Mouse (Mus musculus) heart, adult 18-20 months (tissue): ENCODE results near the gene Thy1. TPM values are rescaled to one million over a fixed set of nuclear protein-coding genes. Genes with fewer than 3 reads are reported as not detected.

Experiments
- DNase-seq, 2 experiments: peaks; one replicate each; pipeline ENCODE4 v3.0.0; 2021 to 2022; ENCODE audit warnings: mixed read lengths in 1 of 2
- total RNA-seq, 2 experiments: library from RNA; stranded (reverse); gene quantifications; 2 replicates each; pipeline ENCODE4 v1.2.3; 2021

The Thy1 gene
- total RNA-seq, 2 experiments from 2014 or later = 10.5 to 16.5 TPM

DNA sequence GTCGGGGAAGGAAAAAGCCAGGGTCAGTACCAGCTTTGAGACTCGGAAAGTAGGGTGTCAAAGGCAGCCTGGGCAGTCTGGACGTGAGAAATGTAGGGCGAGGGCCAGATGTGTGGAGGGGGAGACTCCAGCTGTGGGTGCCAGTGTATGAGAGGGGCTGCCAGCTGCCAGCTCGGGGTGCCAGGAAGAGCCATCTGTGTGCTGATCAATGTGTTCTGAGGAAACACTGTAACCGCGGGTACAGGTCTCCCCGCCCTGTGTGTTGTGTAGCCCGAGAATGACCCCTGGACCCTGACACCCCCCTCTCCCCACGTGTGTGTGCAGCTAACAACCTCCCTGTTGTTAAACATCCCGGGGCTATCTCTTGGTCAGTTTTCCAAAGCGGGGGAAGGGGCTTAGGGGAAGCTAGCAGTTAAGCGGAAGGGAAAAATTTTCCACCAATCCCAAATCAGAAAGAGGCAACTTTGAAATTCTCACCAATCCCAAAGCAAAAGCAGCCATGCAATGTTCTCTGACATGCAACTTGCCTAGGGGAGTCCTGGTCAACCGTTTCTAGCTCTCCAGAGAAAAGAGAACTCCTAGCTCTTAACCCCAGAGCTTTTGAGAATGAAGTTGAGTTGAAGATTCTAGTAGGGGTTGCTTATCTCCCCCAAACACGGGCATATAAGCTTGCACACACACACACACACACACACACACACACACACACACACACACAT lies 24.2 kb downstream of the Thy1 start:
- DNase-seq = no peak

DNA sequence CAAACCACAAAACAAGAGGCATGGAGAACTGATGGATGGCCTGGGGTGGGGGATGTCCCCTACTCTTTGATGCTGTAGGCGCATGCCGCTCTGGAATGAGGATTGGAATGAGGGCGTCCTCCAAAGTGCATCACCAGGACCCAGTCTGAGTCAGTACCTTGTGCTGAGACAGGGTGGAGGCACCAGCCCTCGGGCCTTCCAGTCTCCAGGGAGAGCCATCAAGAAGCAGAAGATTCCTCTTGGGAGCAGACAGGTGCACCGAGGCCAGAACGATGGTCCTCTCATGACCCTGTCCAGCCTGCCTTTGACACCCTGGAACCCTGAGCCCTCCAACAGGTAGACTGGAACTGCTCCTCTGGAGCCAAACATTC lies 24.8 kb downstream of the Thy1 start:
- peak in 1 of 2 experiments; percentile 26 for DNase-seq

DNA sequence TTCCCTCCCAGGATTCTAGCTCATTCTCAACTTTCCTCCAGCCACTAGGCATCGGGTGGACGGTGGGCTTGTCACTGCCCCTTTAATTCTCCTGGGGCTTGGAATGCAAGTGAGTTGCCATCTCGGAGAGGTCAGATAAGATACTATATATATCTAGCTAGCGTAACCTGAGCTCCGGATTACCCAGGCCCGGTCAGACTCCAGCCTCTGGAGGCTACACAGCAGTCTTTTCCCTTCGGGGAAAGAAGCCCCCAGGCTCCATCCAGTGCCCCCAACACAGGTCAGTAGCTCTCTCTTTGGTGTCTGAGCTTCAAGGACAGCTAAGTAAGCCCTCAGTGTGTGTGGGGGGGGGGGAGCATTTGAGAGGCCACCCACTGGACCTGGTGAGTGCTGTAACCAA lies 26.1 kb downstream of the Thy1 start:
- peak in 1 of 2 experiments; percentile 54 for DNase-seq

DNA sequence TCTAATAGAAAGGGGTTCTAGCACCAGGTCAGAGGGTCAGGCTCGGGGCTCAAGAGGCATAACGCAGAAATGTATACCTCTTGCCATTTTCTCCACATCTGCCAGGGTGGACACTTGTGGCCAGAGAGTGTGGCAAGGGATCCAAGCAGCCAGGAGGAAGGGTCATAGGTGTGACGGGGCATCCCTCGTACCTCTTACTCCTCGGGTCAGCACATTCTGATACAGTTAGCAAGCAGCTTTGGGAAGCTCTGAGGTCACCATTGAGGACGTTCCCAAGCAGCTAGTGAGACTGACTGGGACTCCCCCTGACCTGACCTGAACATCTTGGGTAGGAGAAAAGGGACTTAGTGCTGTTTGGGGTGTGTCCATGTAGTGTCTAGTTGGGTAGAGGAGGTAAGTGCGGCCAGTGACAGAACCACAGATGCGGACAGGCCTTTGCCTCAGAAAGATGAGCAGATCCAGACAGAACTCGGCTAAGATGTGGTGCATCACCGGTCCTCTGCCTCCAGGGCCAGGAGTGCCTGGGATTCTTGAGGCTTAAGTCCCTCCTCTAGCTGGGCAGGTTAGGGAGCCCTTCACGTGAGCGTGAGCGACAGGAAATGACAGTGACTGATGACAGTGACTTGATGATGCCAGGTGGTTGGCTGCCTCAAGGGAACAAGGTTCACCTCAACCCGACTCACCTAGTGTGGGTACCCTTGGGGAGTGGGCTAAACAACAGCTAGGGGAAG lies 27.1 kb downstream of the Thy1 start:
- DNase-seq = peak in 1 of 2 experiments; percentile 22

DNA sequence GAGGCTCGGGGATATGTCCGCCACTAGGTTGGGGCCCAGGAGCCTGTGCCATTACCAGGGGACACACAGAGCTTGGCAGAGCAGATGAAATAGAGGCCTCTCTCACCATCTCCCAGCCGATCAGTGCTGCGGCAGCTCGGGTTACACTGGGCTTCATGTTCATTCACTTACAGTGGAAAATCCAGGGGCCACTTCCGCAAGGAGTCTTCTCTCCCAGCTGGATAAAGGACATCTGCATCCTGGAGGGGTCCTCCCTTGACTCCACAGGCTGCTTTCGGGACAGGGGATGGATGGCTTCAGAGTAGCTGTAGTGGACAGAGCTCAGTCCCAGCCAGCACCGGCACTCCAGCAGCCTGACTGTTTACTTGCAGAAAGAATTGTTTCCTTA lies 27.7 kb downstream of the Thy1 start:
- peak in 1 of 2 experiments; percentile 38 for DNase-seq

DNA sequence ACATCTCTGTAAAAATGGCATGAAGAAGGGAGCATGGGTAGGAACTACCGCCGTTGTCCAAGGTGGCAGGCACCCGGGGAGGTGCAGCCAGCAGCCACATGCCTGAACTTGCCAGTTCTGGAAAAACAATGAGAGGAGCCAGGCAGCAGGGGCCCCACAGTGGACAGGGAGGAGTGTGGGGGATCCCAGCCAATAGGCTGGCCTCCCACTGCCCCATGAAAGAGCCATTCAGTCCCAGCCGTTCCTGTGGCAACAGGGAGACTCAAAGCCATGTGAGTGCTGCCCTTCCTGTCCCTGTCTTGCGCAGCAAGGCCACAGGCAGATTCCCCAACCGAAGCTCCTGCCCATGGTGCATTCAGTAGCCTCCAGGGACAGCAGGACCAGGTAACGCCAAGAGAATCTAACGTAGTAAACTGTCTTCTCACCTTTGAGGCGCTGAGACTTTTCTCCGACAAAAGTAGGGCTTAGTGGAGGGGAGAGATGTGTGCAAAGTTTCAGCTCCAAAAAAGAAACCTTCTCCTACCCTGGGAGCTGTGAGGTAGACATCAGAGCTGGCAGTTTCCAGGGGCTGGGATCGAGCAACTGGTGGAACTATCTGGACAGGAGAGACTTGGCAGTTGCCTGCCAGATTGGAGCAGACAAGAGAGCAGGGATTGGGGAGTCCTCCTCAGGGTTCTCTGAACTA lies 28.9 kb downstream of the Thy1 start:
- DNase-seq = peak; percentile 62 to 70

DNA sequence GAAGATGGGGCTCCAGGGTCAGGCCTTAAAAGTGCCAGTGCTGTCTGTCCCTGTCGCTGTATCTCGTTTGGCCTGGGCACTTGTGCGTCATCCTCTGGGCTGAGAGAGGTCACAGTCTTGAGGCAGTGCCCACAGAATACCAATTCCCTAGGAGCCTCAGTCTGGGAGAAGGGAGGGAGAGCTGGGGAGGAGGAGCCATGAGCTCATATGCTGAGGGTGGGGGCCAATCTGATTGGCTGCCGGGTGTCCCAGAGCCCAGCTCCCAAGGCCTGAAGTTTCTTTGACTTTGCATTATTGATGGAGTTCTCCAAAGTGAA lies 29.4 kb downstream of the Thy1 start:
- peak in 1 of 2 experiments; percentile 82 for DNase-seq

DNA sequence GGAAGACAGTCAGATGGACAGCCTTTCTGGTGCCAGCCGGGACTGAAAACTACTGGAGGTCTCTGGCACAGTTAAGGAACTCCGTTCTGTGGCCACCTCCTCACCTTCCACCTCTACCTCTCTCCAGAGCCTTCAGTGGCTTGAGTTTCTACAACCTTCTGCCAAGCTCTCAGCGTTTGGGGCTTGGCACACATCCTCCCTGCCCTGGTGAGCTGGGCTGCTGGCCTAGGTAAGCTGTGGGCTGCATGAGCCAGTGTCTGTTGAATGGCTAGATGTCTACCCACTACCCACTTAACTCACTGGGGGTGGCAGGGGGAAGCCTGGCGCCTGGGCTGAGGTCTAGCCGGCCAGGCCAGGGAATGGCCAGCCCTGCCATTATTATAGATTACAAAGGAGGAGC lies 29.9 kb downstream of the Thy1 start:
- DNase-seq = peak in 1 of 2 experiments; percentile 53

DNA sequence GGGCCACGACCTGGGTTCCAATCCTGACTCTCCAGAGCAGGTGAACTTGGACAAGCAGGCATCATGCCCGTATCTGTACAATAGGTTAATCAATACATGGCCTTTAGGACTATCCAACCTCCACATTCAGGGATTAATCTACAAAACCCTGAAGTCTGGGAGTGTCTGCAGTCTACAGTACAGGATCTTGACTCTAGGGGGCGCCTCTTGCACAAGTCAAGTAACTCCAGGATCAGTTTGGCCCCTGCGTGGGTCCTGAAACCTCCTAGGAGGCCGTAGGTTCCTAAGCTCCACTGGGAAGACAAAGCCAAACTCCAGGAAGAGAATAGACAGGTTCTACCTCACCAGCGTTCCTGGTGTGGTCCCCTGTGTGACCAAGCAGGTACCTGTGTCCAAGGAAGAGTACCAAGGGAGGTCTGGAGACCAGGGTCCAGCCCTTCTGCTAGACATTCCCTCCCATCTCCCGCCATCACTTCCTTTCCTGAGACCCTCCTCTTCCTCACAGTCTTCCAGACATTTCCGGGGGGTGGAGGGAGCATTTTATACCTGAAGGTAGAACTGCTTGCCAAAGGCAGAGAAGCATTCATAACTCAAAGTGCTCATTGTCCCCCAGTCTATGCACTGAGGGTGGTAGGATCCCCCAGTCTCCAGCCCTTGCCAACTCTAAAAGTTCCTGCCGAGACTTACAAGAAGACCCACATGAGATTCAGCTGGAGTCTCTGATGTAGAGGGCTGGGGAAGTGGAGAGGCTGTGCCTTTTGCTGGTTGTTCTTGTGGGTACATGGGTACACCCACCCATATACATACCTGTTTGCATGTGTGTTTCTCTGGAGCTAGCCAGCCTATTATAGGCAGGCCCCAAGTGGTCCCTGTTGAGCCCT lies 31.5 kb downstream of the Thy1 start:
- DNase-seq = peak in 1 of 2 experiments; percentile 63

DNA sequence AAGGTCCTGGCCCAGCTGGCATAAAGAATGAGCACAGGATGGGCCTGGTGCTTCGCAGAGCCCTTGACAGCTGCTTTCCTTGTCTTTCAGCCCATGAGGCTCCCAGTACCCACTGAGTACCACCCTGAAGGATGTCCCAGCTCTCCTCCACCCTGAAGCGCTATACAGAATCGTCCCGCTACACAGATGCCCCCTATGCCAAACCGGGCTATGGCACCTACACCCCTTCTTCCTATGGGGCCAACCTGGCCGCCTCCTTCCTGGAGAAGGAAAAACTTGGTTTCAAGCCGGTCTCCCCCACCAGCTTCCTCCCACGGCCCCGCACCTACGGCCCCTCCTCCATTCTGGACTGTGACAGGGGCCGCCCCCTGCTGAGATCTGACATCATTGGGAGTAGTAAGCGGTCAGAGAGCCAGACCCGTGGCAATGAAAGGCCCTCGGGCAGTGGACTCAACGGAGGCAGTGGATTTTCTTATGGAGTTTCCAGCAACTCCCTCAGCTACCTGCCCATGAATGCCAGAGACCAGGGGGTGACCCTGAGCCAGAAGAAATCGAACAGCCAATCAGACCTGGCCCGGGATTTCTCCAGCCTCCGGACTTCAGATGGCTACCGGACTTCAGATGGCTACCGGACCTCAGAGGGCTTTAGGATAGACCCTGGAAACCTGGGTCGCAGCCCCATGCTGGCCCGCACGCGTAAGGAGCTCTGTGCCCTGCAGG lies 32.3 kb downstream of the Thy1 start:
- DNase-seq = peak in 1 of 2 experiments; percentile 9

DNA sequence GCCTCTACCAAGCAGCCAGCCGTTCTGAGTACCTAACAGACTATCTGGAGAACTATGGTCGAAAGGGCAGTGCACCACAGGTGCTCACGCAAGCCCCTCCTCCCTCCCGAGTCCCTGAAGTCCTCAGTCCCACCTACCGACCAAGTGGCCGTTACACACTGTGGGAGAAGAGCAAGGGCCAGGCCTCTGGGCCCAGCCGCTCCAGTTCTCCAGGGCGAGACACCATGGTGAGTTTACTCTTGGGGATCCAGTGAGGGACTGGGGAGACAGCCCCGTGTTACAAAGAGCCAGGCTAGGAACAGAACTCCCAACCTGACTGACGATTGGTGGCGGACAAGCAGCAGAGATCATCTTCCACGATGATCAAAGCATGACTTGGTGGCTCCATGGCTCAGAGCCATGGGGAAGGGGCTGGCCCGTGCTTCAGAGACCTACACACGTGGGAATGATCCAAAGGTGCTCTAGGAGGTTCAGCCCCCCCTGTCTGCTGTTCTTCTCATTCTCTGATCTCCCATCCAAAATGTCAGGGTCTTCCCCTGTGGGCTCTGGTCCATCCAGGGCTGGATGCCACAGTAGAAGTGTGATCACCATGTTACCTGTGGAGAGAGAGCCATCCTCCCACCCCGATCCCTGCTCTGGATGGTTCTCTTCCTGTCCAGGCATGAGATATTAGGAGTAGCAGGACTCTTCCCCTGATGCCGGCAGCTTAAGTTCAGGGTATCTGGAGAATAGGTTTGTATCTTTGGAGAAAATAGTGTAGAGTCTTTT lies 33.0 kb downstream of the Thy1 start:
- peak in 1 of 2 experiments; percentile 15 for DNase-seq

DNA sequence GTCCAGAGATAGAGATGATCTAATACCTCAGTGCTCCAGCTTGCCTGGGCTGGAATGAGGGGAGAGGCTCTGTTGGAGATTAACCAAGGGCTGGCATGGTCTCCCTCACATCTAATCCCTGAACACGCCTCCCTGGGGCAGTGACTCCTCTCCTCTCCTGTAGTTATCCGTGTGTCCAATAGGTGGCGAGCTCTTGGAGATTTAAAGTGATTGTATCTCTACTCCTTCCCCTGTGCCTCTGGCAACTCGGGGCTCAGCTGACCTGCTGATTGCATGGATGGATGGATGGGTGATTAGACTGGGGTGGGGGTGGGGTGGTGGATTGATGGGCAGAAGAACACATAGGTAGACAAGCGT lies 33.6 kb downstream of the Thy1 start:
- DNase-seq = peak; percentile 80 to 83

DNA sequence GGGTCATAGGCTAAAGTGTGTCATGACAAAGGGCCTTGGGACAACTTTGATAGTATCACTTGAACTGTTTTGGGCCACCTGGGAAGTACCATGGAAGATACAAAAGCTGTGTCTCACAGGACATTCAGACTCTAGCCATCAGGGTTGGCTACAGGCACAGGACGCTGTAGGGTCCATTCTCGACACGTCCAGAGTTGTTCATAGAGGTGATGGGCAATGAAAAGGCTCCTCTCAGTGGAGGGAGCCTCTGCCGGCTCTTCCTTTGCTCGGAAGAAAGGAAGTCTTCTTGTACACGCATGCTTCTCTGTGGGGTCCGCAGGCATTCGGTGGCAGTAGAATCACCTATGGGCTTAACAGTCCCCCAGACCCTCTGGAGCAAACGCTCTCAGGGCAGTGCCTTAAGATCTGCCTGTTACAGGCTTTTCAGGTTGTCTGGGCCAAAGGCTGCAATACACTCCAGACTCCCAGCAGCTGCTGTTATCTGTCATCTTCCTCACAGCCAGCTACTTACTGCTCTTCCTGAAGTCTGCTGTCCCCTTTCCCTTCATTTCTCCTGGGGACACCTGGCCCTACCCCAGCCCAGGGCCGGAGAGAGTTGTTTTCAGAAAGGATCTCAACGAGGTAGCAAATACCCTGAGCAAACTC lies 34.2 kb downstream of the Thy1 start:
- DNase-seq = peak in 1 of 2 experiments; percentile 23

DNA sequence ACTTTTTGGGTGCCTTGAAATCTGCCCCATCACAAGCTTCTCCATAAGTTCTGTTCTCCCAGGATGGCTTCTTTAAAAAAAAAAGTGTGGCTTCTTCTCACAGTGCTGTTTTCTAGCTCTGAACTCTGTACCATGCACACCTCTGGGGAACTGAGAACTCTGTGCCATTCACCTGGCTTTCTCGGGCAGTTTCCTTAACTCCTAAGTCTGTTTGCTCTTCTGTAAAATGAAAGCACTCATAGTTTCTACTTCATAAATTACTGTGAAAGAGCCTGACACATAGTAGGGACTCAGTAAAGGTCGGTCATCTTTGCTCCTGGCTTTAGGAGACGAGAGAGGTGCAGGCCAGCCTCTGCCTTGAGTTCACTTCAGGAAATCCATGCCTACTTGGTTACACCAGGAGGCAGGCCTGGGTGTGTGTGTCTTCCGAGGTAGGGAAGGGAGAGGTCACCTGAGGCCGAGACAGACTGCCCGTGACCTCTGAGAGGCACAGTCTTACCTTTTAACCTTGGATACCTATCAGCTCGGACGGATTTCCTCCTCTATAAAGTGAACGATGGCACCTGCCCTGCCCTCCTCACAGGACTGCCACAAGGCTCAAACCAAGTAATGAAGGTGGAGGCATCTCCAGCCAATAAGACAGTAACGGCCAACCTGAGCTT lies 35.1 kb downstream of the Thy1 start:
- DNase-seq = peak in 1 of 2 experiments; percentile 38

DNA sequence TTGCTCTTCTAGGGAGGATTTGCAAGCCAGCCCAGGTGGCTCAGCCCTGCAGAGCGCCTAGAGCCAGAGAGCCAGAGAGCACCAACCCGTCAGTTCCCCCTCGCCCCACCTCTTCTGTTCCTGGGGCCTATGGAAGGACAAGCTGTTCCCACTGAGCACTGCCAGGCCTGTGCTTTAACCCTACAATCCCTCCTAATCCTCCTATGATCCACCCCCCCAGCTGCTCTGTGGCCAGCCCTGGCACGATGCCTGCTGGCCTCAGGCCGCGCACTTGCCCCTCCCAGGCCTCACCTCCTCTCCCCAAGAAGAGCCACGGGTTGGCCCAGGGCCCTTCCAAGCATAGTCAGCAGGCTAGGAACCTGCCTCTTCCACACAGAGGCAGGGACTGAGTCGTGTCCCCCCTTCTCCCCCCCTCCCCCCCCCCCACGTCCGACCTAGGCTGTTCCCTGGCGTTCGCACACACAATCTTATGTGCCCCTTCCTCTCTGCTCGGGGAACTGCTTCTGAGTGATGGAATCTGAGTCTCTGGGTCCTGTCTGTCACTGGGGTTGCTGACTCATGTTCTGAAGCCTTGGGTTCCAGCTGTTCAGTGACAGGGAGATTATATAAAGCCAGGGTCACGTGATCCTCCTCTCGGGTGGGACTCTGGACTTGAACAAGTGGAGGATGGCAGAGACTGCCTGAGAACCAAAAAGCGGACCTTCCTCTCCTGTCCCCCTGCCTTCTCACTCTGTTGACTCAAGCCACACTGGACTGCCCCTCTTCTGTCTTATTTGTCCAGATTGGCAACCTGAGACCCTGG lies 36.0 kb downstream of the Thy1 start:
- DNase-seq = peak; percentile 88 to 93

DNA sequence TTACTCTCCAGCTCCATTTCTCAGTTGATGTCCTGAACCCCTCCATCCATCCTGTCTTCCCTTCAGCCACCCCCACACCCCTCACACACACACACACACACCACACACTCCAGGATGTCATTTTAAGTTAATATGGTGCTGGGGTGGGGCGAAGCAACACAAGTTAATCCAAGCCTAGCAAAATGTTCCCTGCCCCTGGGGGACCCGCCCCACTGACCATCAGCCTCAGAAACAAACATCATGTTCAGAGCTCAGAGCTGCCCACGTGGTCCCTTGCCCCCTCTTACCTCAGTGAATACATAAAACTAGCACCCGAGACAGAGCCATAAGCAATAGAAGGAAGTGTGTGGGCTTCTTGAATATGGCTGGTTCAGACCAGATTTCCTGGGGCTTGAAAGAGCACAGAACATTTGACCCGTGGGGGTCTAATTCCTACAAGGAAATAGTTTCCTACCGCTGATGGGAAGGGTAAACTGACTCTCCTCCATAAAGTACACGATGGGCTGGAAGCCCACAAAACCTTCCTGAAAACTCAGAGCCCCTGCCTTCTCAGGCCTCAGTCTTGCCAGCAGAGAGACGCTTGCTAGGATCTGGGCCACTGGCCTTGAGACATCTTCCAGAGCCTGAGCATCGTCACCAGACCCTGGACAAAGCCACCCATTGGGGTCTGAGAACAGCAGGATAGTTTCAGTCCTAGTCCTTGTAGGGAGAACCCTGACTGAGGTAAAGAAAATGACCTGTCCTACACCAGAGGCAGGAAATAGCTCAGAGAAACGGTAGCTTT lies 37.0 kb downstream of the Thy1 start:
- DNase-seq = no peak

DNA sequence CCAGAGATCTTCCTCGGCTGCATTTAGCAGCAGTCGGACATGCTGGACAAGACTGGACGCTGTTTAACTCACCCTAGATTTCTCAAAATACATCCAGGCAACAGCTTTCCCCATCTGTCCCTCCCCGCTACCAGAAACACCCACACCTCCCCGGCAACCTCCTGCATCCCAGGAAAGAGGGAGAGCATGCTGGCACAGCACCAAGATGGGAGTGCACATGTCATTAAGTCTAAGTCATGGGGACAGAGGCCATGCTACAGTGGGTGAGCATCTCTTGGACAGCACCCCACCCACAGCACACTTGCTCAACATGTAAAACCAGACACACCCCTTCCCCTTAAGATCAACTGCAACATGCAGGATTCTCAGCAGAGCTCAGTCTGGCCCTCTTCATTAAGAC lies 37.8 kb downstream of the Thy1 start:
- no peak for DNase-seq

DNA sequence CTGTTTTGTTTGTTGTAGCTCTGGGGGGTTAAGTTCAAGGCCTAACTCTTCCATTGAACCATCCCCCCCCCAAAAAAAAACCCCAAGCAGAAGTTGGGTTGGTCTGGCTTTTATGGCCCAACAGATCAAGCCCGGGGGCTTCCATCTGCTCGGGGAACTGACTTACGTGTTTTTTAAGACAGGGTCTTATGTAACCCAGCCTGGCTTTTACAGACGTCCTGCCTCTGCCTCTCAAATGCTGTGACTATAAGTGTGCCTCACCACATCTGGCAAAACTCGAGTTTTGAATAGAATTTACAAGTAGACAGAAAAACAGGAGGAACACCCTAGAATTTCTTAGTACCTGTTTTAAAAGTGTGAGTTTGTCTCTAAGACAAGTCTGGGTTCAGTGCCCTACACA lies 38.4 kb downstream of the Thy1 start:
- no peak for DNase-seq
